Mouse (Mus musculus) erythroblast, embryonic 14.5 days (primary cell): Measurements from ENCODE around the gene Ddost.

Source experiments
- GATA1 ChIP-seq: IDR thresholded peaks from 2 replicates; pipeline ENCODE4 v1.6.1; 2012; ENCODE audit warnings: low read length, inconsistent platforms, mixed read lengths
- TAL1 ChIP-seq: IDR thresholded peaks from 3 replicates; pipeline ENCODE4 v1.6.1; 2012; ENCODE audit warnings: low read length, inconsistent platforms, mixed read lengths

DNA sequence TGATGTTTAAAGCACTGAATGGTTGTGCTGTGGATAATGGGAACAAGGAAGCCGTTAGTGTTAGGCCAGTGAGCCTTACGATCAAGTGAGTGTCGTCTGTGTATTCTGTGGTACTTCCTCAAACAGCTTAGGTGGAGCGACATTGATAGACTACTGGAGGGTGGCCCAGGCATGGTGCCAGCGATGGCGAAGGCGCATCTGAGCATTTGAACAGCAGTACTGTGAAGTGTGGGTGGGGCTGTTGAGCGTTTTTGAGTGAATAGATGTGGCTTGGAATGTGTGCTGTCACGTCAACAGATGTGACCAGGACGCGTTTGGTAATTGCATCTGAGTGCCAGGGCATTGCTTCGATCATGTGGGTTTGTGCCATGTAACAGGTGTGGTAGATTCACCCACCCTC lies 3.2 kb downstream of the Ddost start:
- TF ChIP-seq TAL1 (no peak), GATA1 (no peak)
